Mouse (Mus musculus): ENCODE data around the gene Olfr54.
A peak's percentile ranks its signal among the peaks of the same experiment; 100 is the strongest.
"Not testable (repeated sequence)": the region's sequence is repeated elsewhere in the genome, so short reads cannot be mapped to it uniquely, and the experiment has no call there.

Gene Olfr54

GRCm38 (mm10) chr11:51013936-51014335 is at the start of gene Olfr54:
Olfr54 (plus strand) TSS chr11:51014236.
- no peak for DNase-seq (ENCODE audit: extremely low spot score, low read depth, low spot score)

- no peak for DNase-seq (ENCODE audit: extremely low spot score, low read depth, low spot score)
Measured at GRCm38 (mm10) chr11:50964886-50965285, 49.1 kb upstream of the Olfr54 start.

GRCm38 (mm10) chr11:50966230-50966629 is 47.8 kb upstream of the Olfr54 start, which contains the start of gene Olfr1378:
Olfr1378 (plus strand) TSS chr11:50966530.
- no peak for DNase-seq (ENCODE audit: extremely low spot score, low read depth, low spot score)

GRCm38 (mm10) chr11:50977216-50977615 is 36.8 kb upstream of the Olfr54 start:
- no peak for DNase-seq (ENCODE audit: extremely low spot score, low read depth, low spot score)

- DNase-seq (ENCODE audit: extremely low spot score, low read depth, low spot score), result no peak
Measured at GRCm38 (mm10) chr11:50981667-50982066, 32.4 kb upstream of the Olfr54 start, which contains the start of gene Olfr1377. Olfr1377 (plus strand) TSS chr11:50981967.

- no peak for DNase-seq (ENCODE audit: extremely low spot score, low read depth, low spot score)
Measured at GRCm38 (mm10) chr11:51003296-51003695, 10.7 kb upstream of the Olfr54 start, which contains the start of gene Olfr51. Olfr51 (plus strand) TSS chr11:51003596.

- no peak for DNase-seq (ENCODE audit: extremely low spot score, low read depth, low spot score)
Measured at GRCm38 (mm10) chr11:51011821-51012220, 2.2 kb upstream of the Olfr54 start.

GRCm38 (mm10) chr11:51016341-51016740 is 2.3 kb downstream of the Olfr54 start:
- no peak for DNase-seq (ENCODE audit: extremely low spot score, low read depth, low spot score)

- DNase-seq (ENCODE audit: extremely low spot score, low read depth, low spot score), result not testable (repeated sequence)
Measured at GRCm38 (mm10) chr11:51026811-51027210, 12.8 kb downstream of the Olfr54 start.

GRCm38 (mm10) chr11:51029381-51029780 is 15.3 kb downstream of the Olfr54 start:
- DNase-seq (ENCODE audit: extremely low spot score, low read depth, low spot score), result not testable (repeated sequence)

GRCm38 (mm10) chr11:51030225-51030624 is 16.2 kb downstream of the Olfr54 start:
- DNase-seq (ENCODE audit: extremely low spot score, low read depth, low spot score), result no peak

GRCm38 (mm10) chr11:51032851-51033250 is 18.8 kb downstream of the Olfr54 start:
- peak; percentile 35 for DNase-seq (ENCODE audit: extremely low spot score, low read depth, low spot score)

- not testable (repeated sequence) for DNase-seq (ENCODE audit: extremely low spot score, low read depth, low spot score)
Measured at GRCm38 (mm10) chr11:51034141-51034540, 20.1 kb downstream of the Olfr54 start.

GRCm38 (mm10) chr11:51035951-51036350 is 21.9 kb downstream of the Olfr54 start:
- no peak for DNase-seq (ENCODE audit: extremely low spot score, low read depth, low spot score)

GRCm38 (mm10) chr11:51044776-51045175 is 30.7 kb downstream of the Olfr54 start:
- DNase-seq (ENCODE audit: extremely low spot score, low read depth, low spot score), result not testable (repeated sequence)

GRCm38 (mm10) chr11:51047809-51048208 is 33.8 kb downstream of the Olfr54 start, which contains the start of gene Olfr1375:
Olfr1375 (plus strand) TSS chr11:51048109.
- not testable (repeated sequence) for DNase-seq (ENCODE audit: extremely low spot score, low read depth, low spot score)

GRCm38 (mm10) chr11:51051678-51052077 is 37.6 kb downstream of the Olfr54 start:
- no peak for DNase-seq (ENCODE audit: extremely low spot score, low read depth, low spot score)

- DNase-seq (ENCODE audit: extremely low spot score, low read depth, low spot score), result no peak
Measured at GRCm38 (mm10) chr11:51053230-51053629, 39.2 kb downstream of the Olfr54 start.

- peak; percentile 37 for DNase-seq (ENCODE audit: extremely low spot score, low read depth, low spot score)
Measured at GRCm38 (mm10) chr11:51059151-51059571, 45.1 kb downstream of the Olfr54 start, which contains the start of gene Zfp354a. Zfp354a (plus strand) TSS chr11:51059257.

GRCm38 (mm10) chr11:51059640-51060039 is 45.6 kb downstream of the Olfr54 start:
- DNase-seq (ENCODE audit: extremely low spot score, low read depth, low spot score), result no peak

- no peak for DNase-seq (ENCODE audit: extremely low spot score, low read depth, low spot score)
Measured at GRCm38 (mm10) chr11:51060981-51061380, 46.9 kb downstream of the Olfr54 start.

- no peak for DNase-seq (ENCODE audit: extremely low spot score, low read depth, low spot score)
Measured at GRCm38 (mm10) chr11:51063276-51063675, 49.2 kb downstream of the Olfr54 start.

GRCm38 (mm10) chr11:51063841-51064240 is 49.8 kb downstream of the Olfr54 start:
- no peak for DNase-seq (ENCODE audit: extremely low spot score, low read depth, low spot score)

Measured in hindlimb bud, embryonic 11.5 days (tissue).